Mouse (Mus musculus) midbrain, embryonic 10.5 days (tissue): ENCODE measurements around the gene Cep57l1. TPM values are rescaled to one million over a fixed set of nuclear protein-coding genes. Genes with fewer than 3 reads are reported as not detected.

Experiments used
- DNase-seq: peaks from one replicate; pipeline ENCODE4 v3.0.0-alpha.2; 2017; ENCODE audit warnings: low spot score
- H3K27ac ChIP-seq: fragments of 300-500 bp; sonication (generic); replicated peaks from 2 replicates; pipeline ENCODE4 v1.5.1; 2016; ENCODE audit warnings: mild to moderate bottlenecking
- H3K27me3 ChIP-seq: fragments of 300-500 bp; sonication (generic); 2 replicates; pipeline ENCODE4 v1.6.1; 2016; ENCODE audit warnings: low read depth, mild to moderate bottlenecking; ENCODE audit not compliant: poor library complexity, severe bottlenecking
- H3K36me3 ChIP-seq: fragments of 300-500 bp; sonication (generic); 2 replicates; pipeline ENCODE4 v1.6.1; 2016; ENCODE audit warnings: mild to moderate bottlenecking, moderate library complexity
- H3K4me1 ChIP-seq: fragments of 300-500 bp; sonication (generic); 2 replicates; pipeline ENCODE4 v1.6.1; 2016
- H3K4me3 ChIP-seq: fragments of 300-500 bp; sonication (generic); 2 replicates; pipeline ENCODE4 v1.5.1; 2016; ENCODE audit warnings: mild to moderate bottlenecking, moderate library complexity
- H3K9me3 ChIP-seq: fragments of 300-500 bp; sonication (generic); replicated peaks from 2 replicates; pipeline ENCODE4 v1.6.1; 2016; ENCODE audit warnings: mild to moderate bottlenecking
- WGBS: fragments of 180-500 bp; shearing (Covaris S2); methylation state at CpG from one replicate; pipeline ENCODE4 v1.1.7; 2016; 5-methylcytosine and 5-hydroxymethylcytosine counted together
- polyA plus RNA-seq: library from polyadenylated mRNA; unstranded; fragments of >200 nt; fragmentation: Nextera tagmentation; extraction: Ambion mirVana; gene quantifications from 2 replicates; pipeline ENCODE4 v1.2.1, GENCODE M21; 2016

Cep57l1 gene
- polyA plus RNA-seq, 1 experiment from 2014 or later = 27.3 TPM

DNA sequence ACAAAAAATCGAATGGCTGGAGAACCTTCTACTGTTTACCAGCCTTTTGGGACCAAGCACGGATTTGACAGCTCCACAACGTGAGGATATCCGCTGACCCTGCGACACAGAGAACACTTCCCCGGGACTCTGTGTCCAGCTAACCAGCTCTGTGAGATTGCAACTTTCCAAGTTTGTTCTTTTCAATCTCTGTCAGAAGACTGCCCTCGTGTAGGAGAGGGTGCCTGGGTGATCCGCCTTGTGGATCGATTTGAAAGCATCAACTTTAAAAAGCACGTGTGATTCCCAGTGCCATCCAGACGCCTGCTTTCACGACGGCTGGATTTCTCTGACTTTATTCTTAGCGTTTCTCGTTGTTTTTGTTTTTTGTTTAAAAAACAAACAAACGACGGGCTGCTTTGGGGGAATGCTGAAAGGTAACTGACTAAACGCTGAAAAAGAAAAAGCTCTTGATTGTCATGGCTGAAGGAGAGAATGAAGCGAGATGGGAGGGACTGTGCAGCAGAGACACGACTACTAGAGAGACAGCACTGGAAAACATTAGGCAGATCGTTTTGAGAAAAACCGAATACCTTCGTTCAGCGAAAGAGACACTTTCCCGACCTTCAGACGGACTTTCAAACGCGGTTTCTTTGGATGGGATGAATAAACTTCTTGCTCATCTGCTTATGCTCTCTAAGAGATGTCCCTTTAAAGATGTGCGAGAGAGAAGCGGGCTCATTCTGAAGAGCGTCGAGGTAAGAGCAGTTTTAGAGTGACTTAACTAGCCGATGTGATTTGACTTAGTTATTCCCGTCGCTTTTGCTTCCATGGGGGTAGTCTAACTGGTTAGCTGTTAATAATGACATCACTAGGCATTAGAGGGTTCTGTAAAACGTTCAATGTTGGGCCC is 1.1 kb upstream of the Cep57l1 start:
- WGBS = under 1% methylated on average over 36 of the region's 36 CpGs
- Histone ChIP-seq H3K27ac (peak overlapping the region; percentile 94), H3K27me3 (no peaks in the 10 kb centered on the region), H3K4me3 (peak overlapping the region; percentile 82), H3K36me3 (peaks cover 7% of the 10 kb centered on the region; the same call in 1 of the 2 replicates), H3K9me3 (no peaks in the 10 kb centered on the region), H3K4me1 (peaks cover 34% of the 10 kb centered on the region)
- no peak for DNase-seq

- H3K27ac ChIP-seq = peak overlapping the region; percentile 94
- no peak for DNase-seq
These were observed 446 bp downstream of the Cep57l1 start for GRCm38 (mm10) chr10:41809080-41809770.

DNA sequence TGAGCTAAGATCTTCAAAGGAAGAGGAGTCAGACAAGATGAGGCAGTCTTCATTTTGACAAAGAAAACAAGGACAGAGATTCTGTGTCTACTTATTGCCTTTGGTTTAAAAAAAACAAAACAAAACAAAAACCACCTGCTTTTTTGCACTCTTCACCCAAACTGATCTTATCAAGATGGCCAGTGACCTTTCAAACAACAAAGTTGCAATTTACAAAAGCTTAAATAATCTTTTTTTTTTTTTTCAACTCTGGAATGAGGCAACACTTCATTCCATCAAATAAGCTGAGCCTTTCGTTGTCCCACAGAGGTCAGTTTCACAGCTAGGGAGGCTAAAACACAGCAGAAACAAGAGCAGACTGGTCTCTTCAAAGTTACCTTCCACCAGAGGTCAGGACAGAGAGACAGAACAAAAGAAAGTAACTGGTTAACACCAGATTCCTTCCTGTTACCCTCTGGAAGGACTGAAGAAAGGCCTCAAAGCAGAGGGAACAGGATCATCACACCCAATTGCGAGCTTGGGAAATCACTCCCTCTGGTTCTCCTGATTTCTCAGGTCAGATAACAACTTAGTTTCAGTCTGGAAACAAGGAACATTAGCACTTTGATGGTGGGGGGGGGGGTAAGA is 3.8 kb downstream of the Cep57l1 start:
- H3K4me3 ChIP-seq = no peak overlapping the region
- no peak for DNase-seq
- H3K9me3 ChIP-seq = peaks cover 34% of the 10 kb centered on the region
- no peaks in the 10 kb centered on the region for H3K27me3 ChIP-seq
- WGBS = 83% methylated on average over 2 of the region's 2 CpGs
- H3K27ac ChIP-seq = no peak overlapping the region
- H3K4me1 ChIP-seq = peaks cover under 1% of the 10 kb centered on the region; the same call in 1 of the 2 replicates
- peaks cover 47% of the 10 kb centered on the region for H3K36me3 ChIP-seq

More at GRCm38 (mm10) chr10:41809080-41809770, 446 bp downstream of the Cep57l1 start:
- Histone ChIP-seq H3K9me3 (no peaks in the 10 kb centered on the region; the same call in 1 of the 2 replicates), H3K36me3 (peaks cover 14% of the 10 kb centered on the region; the same call in 1 of the 2 replicates), H3K27me3 (no peaks in the 10 kb centered on the region), H3K4me3 (peak overlapping the region; percentile 82), H3K4me1 (peaks cover 31% of the 10 kb centered on the region)
- 5% methylated on average over 25 of the region's 25 CpGs for WGBS

DNA sequence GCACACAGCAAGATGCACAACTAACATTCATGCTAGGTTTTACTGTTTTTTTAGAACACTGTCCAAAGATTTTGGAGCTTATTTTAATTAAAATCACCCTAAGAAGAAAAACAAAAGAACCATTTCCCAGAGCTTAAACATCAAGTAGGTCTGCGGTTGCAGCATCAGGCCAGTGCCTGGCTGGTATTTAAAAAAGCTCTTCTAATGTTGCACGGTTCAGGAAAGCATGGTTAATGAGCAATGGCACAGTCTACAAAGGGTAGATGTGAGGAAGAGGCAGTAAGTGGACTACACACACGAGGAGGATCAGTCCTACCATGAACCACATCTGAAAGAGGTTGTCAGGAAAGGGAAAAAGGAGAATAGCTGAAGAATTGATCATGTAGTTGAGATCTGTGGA is 5.0 kb downstream of the Cep57l1 start:
- Histone ChIP-seq H3K4me3 (no peak overlapping the region), H3K36me3 (peaks cover 59% of the 10 kb centered on the region), H3K9me3 (peaks cover 45% of the 10 kb centered on the region), H3K27me3 (no peaks in the 10 kb centered on the region), H3K27ac (no peak overlapping the region), H3K4me1 (no peaks in the 10 kb centered on the region)
- WGBS = 93% methylated on average over 3 of the region's 3 CpGs
- no peak for DNase-seq

GRCm38 (mm10) chr10:41803467-41803866 is 6.2 kb downstream of the Cep57l1 start:
- WGBS = 97% methylated on average over 8 of the region's 8 CpGs
- Histone ChIP-seq H3K27me3 (no peaks in the 10 kb centered on the region), H3K4me1 (no peaks in the 10 kb centered on the region), H3K36me3 (peaks cover 71% of the 10 kb centered on the region), H3K27ac (no peak overlapping the region), H3K9me3 (peaks cover 53% of the 10 kb centered on the region), H3K4me3 (no peak overlapping the region)
- DNase-seq = no peak

DNA sequence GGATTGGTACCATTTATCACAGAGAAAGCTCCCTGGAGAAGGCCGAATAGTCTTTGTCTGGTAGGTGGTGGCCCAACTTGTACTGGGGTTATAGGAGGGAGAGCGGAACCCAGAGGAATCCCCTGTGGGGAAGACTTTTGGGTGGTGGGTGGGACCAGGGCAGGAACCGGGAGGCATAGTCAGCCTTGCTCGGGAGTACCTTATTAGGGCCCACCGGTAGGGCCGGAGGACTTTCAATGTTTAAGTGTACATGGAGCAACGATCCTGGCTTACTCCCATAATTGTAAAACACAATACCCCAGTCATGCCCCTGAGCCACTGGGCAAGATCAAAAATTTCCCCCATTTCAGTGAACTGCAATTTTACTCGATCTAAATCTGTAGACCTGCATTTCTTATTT is 12.4 kb downstream of the Cep57l1 start:
- DNase-seq = no peak
- Histone ChIP-seq H3K36me3 (peaks cover 71% of the 10 kb centered on the region), H3K4me1 (no peaks in the 10 kb centered on the region), H3K27me3 (no peaks in the 10 kb centered on the region), H3K27ac (no peak overlapping the region), H3K4me3 (no peak overlapping the region), H3K9me3 (peaks cover 68% of the 10 kb centered on the region)
- 96% methylated on average over 8 of the region's 8 CpGs for WGBS

DNA sequence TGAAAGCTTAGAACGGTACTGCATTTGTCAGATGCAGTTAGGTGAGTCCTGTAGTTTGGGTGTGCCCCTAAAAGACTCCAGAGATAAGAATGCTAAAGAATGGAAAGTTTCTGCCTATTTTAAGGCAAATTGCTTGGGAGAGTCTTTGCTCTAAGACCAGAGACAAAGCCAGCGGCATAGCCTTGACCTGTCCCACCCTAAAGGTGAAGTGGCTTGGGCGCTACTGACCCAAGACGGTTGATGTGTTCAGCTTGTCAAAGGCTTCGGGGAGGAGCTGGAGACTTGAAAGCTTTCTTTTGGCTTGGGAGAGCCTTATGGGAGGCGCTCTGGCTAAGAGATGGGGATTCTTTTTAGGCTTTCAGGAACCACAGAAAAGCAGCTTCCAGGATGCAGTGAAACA is 17.3 kb downstream of the Cep57l1 start:
- H3K4me3 ChIP-seq = no peak overlapping the region
- WGBS = 91% methylated on average over 6 of the region's 6 CpGs
- no peak for DNase-seq
- H3K9me3 ChIP-seq = peaks cover 40% of the 10 kb centered on the region
- peaks cover 31% of the 10 kb centered on the region for H3K36me3 ChIP-seq
- no peak overlapping the region for H3K27ac ChIP-seq
- no peaks in the 10 kb centered on the region for H3K4me1 ChIP-seq
- no peaks in the 10 kb centered on the region for H3K27me3 ChIP-seq

DNA sequence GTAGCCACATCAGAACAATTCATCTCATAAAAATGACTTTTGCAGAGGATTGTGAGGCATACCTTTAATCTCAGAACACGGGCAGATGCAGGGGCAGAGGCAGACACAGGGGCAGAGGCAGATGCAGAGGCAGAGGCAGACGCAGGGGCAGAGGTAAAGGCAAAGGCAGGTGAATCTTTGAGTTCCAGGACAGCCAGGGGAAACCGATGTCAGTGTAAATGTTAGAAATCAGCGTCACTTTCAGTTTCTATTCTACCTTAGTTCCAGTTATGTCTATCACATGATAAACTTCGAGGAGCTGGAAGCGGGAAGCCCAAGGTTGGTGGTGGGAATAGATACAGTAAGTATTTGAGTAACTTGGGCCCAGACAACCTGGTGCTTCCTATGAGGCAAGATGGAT is 42.4 kb downstream of the Cep57l1 start:
- Histone ChIP-seq H3K27ac (no peak overlapping the region), H3K27me3 (no peaks in the 10 kb centered on the region), H3K36me3 (no peaks in the 10 kb centered on the region), H3K4me1 (peaks cover 4% of the 10 kb centered on the region; the same call in 1 of the 2 replicates), H3K4me3 (no peak overlapping the region), H3K9me3 (no peaks in the 10 kb centered on the region)
- no peak for DNase-seq
- 95% methylated on average over 6 of the region's 6 CpGs for WGBS

DNA sequence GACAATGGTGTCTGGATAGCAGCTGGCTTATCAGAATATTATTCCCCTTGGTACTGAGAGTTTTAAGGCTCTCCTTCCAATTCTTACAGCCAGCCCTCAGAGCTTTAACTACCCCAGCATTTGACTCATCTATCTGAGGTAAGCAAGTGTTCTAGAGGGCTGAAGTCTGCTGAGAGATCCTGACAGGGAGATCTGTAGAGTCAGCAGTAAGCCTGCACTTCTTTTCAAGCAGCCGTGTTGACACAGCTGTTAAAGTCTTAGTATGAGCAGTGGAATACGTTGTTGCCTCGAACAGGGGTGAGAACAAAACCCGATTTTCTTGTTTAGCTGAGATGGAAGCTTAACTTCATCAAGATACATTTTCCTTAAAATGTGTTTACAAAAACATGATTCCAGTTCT is 43.4 kb downstream of the Cep57l1 start:
- Histone ChIP-seq H3K9me3 (no peaks in the 10 kb centered on the region), H3K27ac (no peak overlapping the region), H3K4me3 (no peak overlapping the region), H3K27me3 (no peaks in the 10 kb centered on the region), H3K4me1 (peaks cover 4% of the 10 kb centered on the region; the same call in 1 of the 2 replicates), H3K36me3 (no peaks in the 10 kb centered on the region)
- WGBS = 75% methylated on average over 4 of the region's 4 CpGs
- DNase-seq = no peak

DNA sequence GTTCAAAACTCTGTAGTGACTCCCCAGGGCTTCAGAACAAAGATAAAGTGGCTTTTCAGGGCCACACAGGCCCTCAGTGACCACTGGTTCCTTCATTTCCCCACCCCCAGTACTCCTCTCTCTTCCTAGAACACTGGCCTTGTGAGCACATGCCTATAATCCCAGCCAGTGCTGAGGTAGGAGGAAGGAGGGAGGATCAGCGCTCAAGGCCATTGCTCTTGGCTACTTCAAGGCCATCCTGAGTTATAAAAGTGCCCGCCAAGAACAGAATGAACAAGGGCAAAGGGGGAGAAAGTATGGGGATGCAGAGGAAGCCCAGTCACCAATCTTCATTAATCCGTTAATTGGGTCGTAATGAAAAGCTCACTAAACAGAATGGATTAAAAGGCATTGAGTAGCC is 44.1 kb downstream of the Cep57l1 start:
- Histone ChIP-seq H3K27me3 (no peaks in the 10 kb centered on the region), H3K36me3 (no peaks in the 10 kb centered on the region), H3K27ac (no peak overlapping the region), H3K4me1 (peaks cover 8% of the 10 kb centered on the region), H3K9me3 (no peaks in the 10 kb centered on the region), H3K4me3 (no peak overlapping the region)
- 89% methylated on average over 4 of the region's 4 CpGs for WGBS
- no peak for DNase-seq

DNA sequence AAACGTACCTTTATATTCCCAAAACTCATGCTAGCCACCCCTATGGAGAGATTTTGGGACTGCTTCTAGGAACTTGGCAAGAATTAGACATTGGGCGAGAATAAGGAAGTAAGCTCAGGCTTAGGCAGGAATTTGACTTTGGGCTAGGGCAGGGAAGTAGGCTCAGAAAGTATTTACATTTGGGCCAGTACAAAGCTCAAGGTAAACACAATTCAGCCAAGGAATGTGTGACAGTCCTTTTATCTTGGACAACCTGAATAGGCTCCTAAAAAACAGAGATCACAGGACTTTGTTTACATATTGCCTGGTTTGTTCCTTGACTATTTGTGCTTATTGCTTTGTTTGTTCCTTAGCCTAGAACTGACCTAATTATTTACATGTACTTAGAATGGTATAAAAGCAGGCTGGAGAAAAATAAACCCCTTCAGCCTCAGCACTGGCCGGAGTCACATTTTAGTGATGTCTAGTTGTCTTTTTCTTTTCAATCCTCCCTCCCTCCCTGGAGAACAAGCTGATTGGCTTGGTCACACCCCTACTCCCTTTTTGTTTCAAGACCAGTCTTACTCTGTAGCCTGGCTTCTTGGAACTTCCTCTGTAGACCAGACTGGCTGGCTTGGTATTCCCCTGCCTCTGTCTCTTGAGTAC is 45.8 kb downstream of the Cep57l1 start:
- Histone ChIP-seq H3K27me3 (no peaks in the 10 kb centered on the region), H3K9me3 (no peaks in the 10 kb centered on the region), H3K4me3 (no peak overlapping the region), H3K27ac (no peak overlapping the region), H3K36me3 (no peaks in the 10 kb centered on the region), H3K4me1 (peaks cover 11% of the 10 kb centered on the region)
- DNase-seq = no peak
- WGBS = 73% methylated on average over 3 of the region's 3 CpGs

DNA sequence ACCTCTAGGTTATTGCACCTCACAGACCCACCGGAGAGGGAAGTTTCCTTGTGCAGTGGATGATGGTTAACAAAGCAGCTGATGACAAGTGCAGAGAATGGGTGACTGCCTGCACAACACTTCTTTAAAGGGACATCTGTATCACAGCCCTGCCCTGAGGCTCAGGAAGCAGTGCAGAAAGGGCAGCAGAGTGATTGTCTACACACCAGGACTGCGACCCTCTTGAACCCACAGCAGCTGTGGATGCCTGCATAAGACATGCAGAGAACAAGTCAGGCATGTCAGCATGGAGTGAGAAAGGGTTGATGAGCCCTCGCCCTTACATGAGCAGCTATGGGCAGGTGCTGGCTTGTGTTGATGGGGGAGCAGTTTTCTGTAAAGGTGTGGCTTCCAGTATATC is 48.8 kb downstream of the Cep57l1 start:
- 74% methylated on average over 3 of the region's 3 CpGs for WGBS
- Histone ChIP-seq H3K27me3 (no peaks in the 10 kb centered on the region), H3K4me1 (peaks cover 8% of the 10 kb centered on the region), H3K9me3 (no peaks in the 10 kb centered on the region), H3K27ac (no peak overlapping the region), H3K36me3 (no peaks in the 10 kb centered on the region), H3K4me3 (no peak overlapping the region)
- DNase-seq = no peak
